Mouse (Mus musculus): Measurements from ENCODE around the gene Adamtsl1. TPM values are rescaled to one million over a fixed set of nuclear protein-coding genes. Genes with fewer than 3 reads are reported as not detected.
A peak's percentile ranks its signal among the peaks of the same experiment; 100 is the strongest.

The Adamtsl1 gene
- total RNA-seq (2012; rRNA removed) = 6.3 and 8.0 TPM in 2 replicates

- no peak for TF ChIP-seq MAFK (IDR thresholded peaks at IDR 0.05; ENCODE audit: insufficient read depth, low read depth, low read length)
- TF ChIP-seq ZC3H11A (IDR thresholded peaks at IDR 0.05; ENCODE audit: borderline replicate concordance, low read depth, low read length) = no peak
- TF ChIP-seq ZNF384 (IDR thresholded peaks at IDR 0.05; ENCODE audit: low read depth, low read length) = no peak
- TF ChIP-seq HCFC1 (IDR thresholded peaks at IDR 0.05; ENCODE audit: borderline replicate concordance, insufficient read depth, low read length) = no peak
- TF ChIP-seq CHD2 (IDR thresholded peaks at IDR 0.05; ENCODE audit: low read depth, low read length) = no peak
- Histone ChIP-seq H3K4me3 (ENCODE audit: insufficient read depth in 1 of 2, low read depth in 1 of 2, low read length in 2 of 2, poor library complexity in 1 of 2, severe bottlenecking in 1 of 2) (peak within 1 kb of the TSS; percentile 71 to 73), H3K9ac (ENCODE audit: insufficient read depth, low read depth, low read length, poor library complexity, severe bottlenecking) (peak within 1 kb of the TSS; percentile 50), H3K9me3 (ENCODE audit: control insufficient read depth, insufficient read depth, low read depth, low read length) (no peaks in the 10 kb centered on the region), H3K27ac (ENCODE audit: insufficient read depth, low read depth, low read length, poor library complexity, severe bottlenecking) (no peak within 1 kb of the TSS), H3K4me1 (ENCODE audit: control insufficient read depth in 2 of 2, insufficient read depth in 2 of 2, low read length in 2 of 2, poor library complexity in 1 of 2) (no peaks in the 10 kb centered on the region; a peak in 1 of 4 replicates), H3K36me3 (ENCODE audit: control insufficient read depth, insufficient read depth, low read length, poor library complexity, severe bottlenecking) (no peaks in the 10 kb centered on the region)
- in situ Hi-C loops (cut with MboI; ENCODE audit: low sequenced_read_pairs in 2 of 2, unreplicated experiment in 2 of 2) = no loop called here
- no peak for DNase-seq (ENCODE audit: low read depth, low spot score)
These were observed at the start of gene Adamtsl1 for GRCm38 (mm10) chr4:85513792-85514191. Adamtsl1 (plus strand) TSS chr4:85514172.

- no peak for DNase-seq (ENCODE audit: low read depth, low spot score)
- no peaks in the 10 kb centered on the region for H3K36me3 ChIP-seq (ENCODE audit: control insufficient read depth, insufficient read depth, low read length, poor library complexity, severe bottlenecking)
- TF ChIP-seq HCFC1 (IDR thresholded peaks at IDR 0.05; ENCODE audit: borderline replicate concordance, insufficient read depth, low read length) (no peak), MAFK (IDR thresholded peaks at IDR 0.05; ENCODE audit: insufficient read depth, low read depth, low read length) (no peak)
- in situ Hi-C loops (cut with MboI; ENCODE audit: low sequenced_read_pairs in 2 of 2, unreplicated experiment in 2 of 2) = no loop called here
- H3K27ac ChIP-seq (ENCODE audit: insufficient read depth, low read depth, low read length, poor library complexity, severe bottlenecking) = no peak overlapping the region
- H3K4me1 ChIP-seq (ENCODE audit: control insufficient read depth in 2 of 2, insufficient read depth in 2 of 2, low read length in 2 of 2, poor library complexity in 1 of 2) = no peaks in the 10 kb centered on the region
- no peaks in the 10 kb centered on the region for H3K9me3 ChIP-seq (ENCODE audit: control insufficient read depth, insufficient read depth, low read depth, low read length)
- H3K4me3 ChIP-seq (ENCODE audit: insufficient read depth in 1 of 2, low read depth in 1 of 2, low read length in 2 of 2, poor library complexity in 1 of 2, severe bottlenecking in 1 of 2) = 0 out of 4 replicates have a peak overlapping the region, but pooled peaks of 1 of the 2 experiments have one; percentile 3
- H3K9ac ChIP-seq (ENCODE audit: insufficient read depth, low read depth, low read length, poor library complexity, severe bottlenecking) = no peak overlapping the region
These were observed 30.4 kb upstream of the Adamtsl1 start for GRCm38 (mm10) chr4:85483586-85483985.

GRCm38 (mm10) chr4:85486316-85486946 lies 27.5 kb upstream of the Adamtsl1 start:
- Histone ChIP-seq H3K9ac (ENCODE audit: insufficient read depth, low read depth, low read length, poor library complexity, severe bottlenecking) (no peak overlapping the region), H3K27ac (ENCODE audit: insufficient read depth, low read depth, low read length, poor library complexity, severe bottlenecking) (no peak overlapping the region), H3K36me3 (ENCODE audit: control insufficient read depth, insufficient read depth, low read length, poor library complexity, severe bottlenecking) (no peaks in the 10 kb centered on the region), H3K9me3 (ENCODE audit: control insufficient read depth, insufficient read depth, low read depth, low read length) (no peaks in the 10 kb centered on the region), H3K4me1 (ENCODE audit: control insufficient read depth in 2 of 2, insufficient read depth in 2 of 2, low read length in 2 of 2, poor library complexity in 1 of 2) (no peaks in the 10 kb centered on the region), H3K4me3 (ENCODE audit: insufficient read depth in 1 of 2, low read depth in 1 of 2, low read length in 2 of 2, poor library complexity in 1 of 2, severe bottlenecking in 1 of 2) (no peak overlapping the region)
- TF ChIP-seq MAFK (IDR thresholded peaks at IDR 0.05; ENCODE audit: insufficient read depth, low read depth, low read length) = no peak
- no peak for DNase-seq (ENCODE audit: low read depth, low spot score)
- in situ Hi-C loops (cut with MboI; ENCODE audit: low sequenced_read_pairs in 2 of 2, unreplicated experiment in 2 of 2) = no loop called here

GRCm38 (mm10) chr4:85505718-85506117 lies 8.3 kb upstream of the Adamtsl1 start:
- Histone ChIP-seq H3K4me1 (ENCODE audit: control insufficient read depth in 2 of 2, insufficient read depth in 2 of 2, low read length in 2 of 2, poor library complexity in 1 of 2) (no peaks in the 10 kb centered on the region), H3K9me3 (ENCODE audit: control insufficient read depth, insufficient read depth, low read depth, low read length) (no peaks in the 10 kb centered on the region), H3K4me3 (ENCODE audit: insufficient read depth in 1 of 2, low read depth in 1 of 2, low read length in 2 of 2, poor library complexity in 1 of 2, severe bottlenecking in 1 of 2) (no peak overlapping the region), H3K27ac (ENCODE audit: insufficient read depth, low read depth, low read length, poor library complexity, severe bottlenecking) (no peak overlapping the region), H3K36me3 (ENCODE audit: control insufficient read depth, insufficient read depth, low read length, poor library complexity, severe bottlenecking) (no peaks in the 10 kb centered on the region), H3K9ac (ENCODE audit: insufficient read depth, low read depth, low read length, poor library complexity, severe bottlenecking) (no peak overlapping the region)
- TF ChIP-seq ZNF384 (IDR thresholded peaks at IDR 0.05; ENCODE audit: low read depth, low read length) (no peak), HCFC1 (IDR thresholded peaks at IDR 0.05; ENCODE audit: borderline replicate concordance, insufficient read depth, low read length) (no peak), CHD2 (IDR thresholded peaks at IDR 0.05; ENCODE audit: low read depth, low read length) (no peak), MAFK (IDR thresholded peaks at IDR 0.05; ENCODE audit: insufficient read depth, low read depth, low read length) (no peak), ZC3H11A (IDR thresholded peaks at IDR 0.05; ENCODE audit: borderline replicate concordance, low read depth, low read length) (no peak)
- no peak for DNase-seq (ENCODE audit: low read depth, low spot score)
- in situ Hi-C loops (cut with MboI; ENCODE audit: low sequenced_read_pairs in 2 of 2, unreplicated experiment in 2 of 2) = no loop called here

GRCm38 (mm10) chr4:85506976-85507375 lies 7.0 kb upstream of the Adamtsl1 start:
- Histone ChIP-seq H3K4me3 (ENCODE audit: insufficient read depth in 1 of 2, low read depth in 1 of 2, low read length in 2 of 2, poor library complexity in 1 of 2, severe bottlenecking in 1 of 2) (no peak overlapping the region), H3K9ac (ENCODE audit: insufficient read depth, low read depth, low read length, poor library complexity, severe bottlenecking) (no peak overlapping the region), H3K27ac (ENCODE audit: insufficient read depth, low read depth, low read length, poor library complexity, severe bottlenecking) (no peak overlapping the region), H3K9me3 (ENCODE audit: control insufficient read depth, insufficient read depth, low read depth, low read length) (no peaks in the 10 kb centered on the region), H3K4me1 (ENCODE audit: control insufficient read depth in 2 of 2, insufficient read depth in 2 of 2, low read length in 2 of 2, poor library complexity in 1 of 2) (no peaks in the 10 kb centered on the region), H3K36me3 (ENCODE audit: control insufficient read depth, insufficient read depth, low read length, poor library complexity, severe bottlenecking) (no peaks in the 10 kb centered on the region)
- TF ChIP-seq MAFK (IDR thresholded peaks at IDR 0.05; ENCODE audit: insufficient read depth, low read depth, low read length) (no peak), ZNF384 (IDR thresholded peaks at IDR 0.05; ENCODE audit: low read depth, low read length) (no peak), CHD2 (IDR thresholded peaks at IDR 0.05; ENCODE audit: low read depth, low read length) (0 out of 2 replicates have a peak, but pooled peaks have one; percentile 9), HCFC1 (IDR thresholded peaks at IDR 0.05; ENCODE audit: borderline replicate concordance, insufficient read depth, low read length) (no peak), ZC3H11A (IDR thresholded peaks at IDR 0.05; ENCODE audit: borderline replicate concordance, low read depth, low read length) (no peak)
- no peak for DNase-seq (ENCODE audit: low read depth, low spot score)
- in situ Hi-C loops (cut with MboI; ENCODE audit: low sequenced_read_pairs in 2 of 2, unreplicated experiment in 2 of 2) = no loop called here

All from ES-E14 (cell line).